Mouse (Mus musculus) embryonic facial prominence, embryonic 12.5 days (tissue): Measurements from ENCODE around the gene Eif4e. TPM values are rescaled to one million over a fixed set of nuclear protein-coding genes. Genes with fewer than 3 reads are reported as not detected.
"Not testable (repeated sequence)": the region's sequence is repeated elsewhere in the genome, so short reads cannot be mapped to it uniquely, and the experiment has no call there.

ENCODE experiments used
- ATAC-seq: fragments of 200-750 bp; cut with Nextera tagmentation; 2 replicates; pipeline ENCODE4 v1.8.0; 2017; ENCODE audit not compliant: insufficient number of reproducible peaks, insufficient read depth, low FRiP score, low TSS enrichment
- H3K27ac ChIP-seq: fragments of 300-500 bp; sonication (generic); 2 replicates; pipeline ENCODE4 v1.5.1; 2016; ENCODE audit warnings: mild to moderate bottlenecking
- H3K27me3 ChIP-seq: fragments of 300-500 bp; sonication (generic); 2 replicates; pipeline ENCODE4 v1.6.1; 2016; ENCODE audit warnings: mild to moderate bottlenecking, moderate library complexity
- H3K36me3 ChIP-seq: fragments of 300-500 bp; sonication (generic); 2 replicates; pipeline ENCODE4 v1.6.1; 2016; ENCODE audit warnings: mild to moderate bottlenecking
- H3K4me1 ChIP-seq: fragments of 300-500 bp; sonication (generic); 2 replicates; pipeline ENCODE4 v1.6.1; 2016
- H3K4me2 ChIP-seq: fragments of 300-500 bp; sonication (generic); replicated peaks from 2 replicates; pipeline ENCODE4 v1.6.1; 2016; ENCODE audit warnings: mild to moderate bottlenecking, moderate library complexity
- H3K4me3 ChIP-seq: fragments of 300-500 bp; sonication (generic); 2 replicates; pipeline ENCODE4 v1.5.1; 2016; ENCODE audit warnings: mild to moderate bottlenecking
- H3K9ac ChIP-seq: fragments of 300-500 bp; sonication (generic); 2 replicates; pipeline ENCODE4 v1.6.1; 2016; ENCODE audit warnings: mild to moderate bottlenecking, moderate library complexity
- H3K9me3 ChIP-seq: fragments of 300-500 bp; sonication (generic); 2 replicates; pipeline ENCODE4 v1.6.1; 2016; ENCODE audit warnings: mild to moderate bottlenecking, moderate library complexity
- WGBS: fragments of 180-500 bp; shearing (Covaris S2); methylation state at CpG from one replicate; pipeline ENCODE4 v1.1.7; 2016; 5-methylcytosine and 5-hydroxymethylcytosine counted together
- polyA plus RNA-seq: library from polyadenylated mRNA; unstranded; fragments of >200 nt; fragmentation: Nextera tagmentation; extraction: Ambion mirVana; gene quantifications from 2 replicates; pipeline ENCODE4 v1.2.1, GENCODE M21; 2016

The Eif4e gene
- polyA plus RNA-seq, 1 experiment from 2014 or later, result 406 TPM

GRCm38 (mm10) chr3:138549045-138549444 lies 23.1 kb downstream of the Eif4e start:
- Histone ChIP-seq H3K27ac (no peak overlapping the region), H3K4me2 (no peak overlapping the region), H3K9me3 (no peaks in the 10 kb centered on the region), H3K36me3 (peaks cover 25% of the 10 kb centered on the region), H3K4me1 (peaks cover 13% of the 10 kb centered on the region; the same call in 1 of the 2 replicates), H3K27me3 (no peaks in the 10 kb centered on the region), H3K4me3 (no peak overlapping the region), H3K9ac (no peak overlapping the region)
- 72% methylated on average over 4 of the region's 4 CpGs for WGBS
- no peak for ATAC-seq

GRCm38 (mm10) chr3:138550336-138551123 lies 24.6 kb downstream of the Eif4e start:
- H3K4me2 ChIP-seq, result no peak overlapping the region
- H3K27ac ChIP-seq, result no peak overlapping the region
- peaks cover 25% of the 10 kb centered on the region for H3K36me3 ChIP-seq
- WGBS, result 89% methylated on average over 19 of the region's 19 CpGs
- H3K27me3 ChIP-seq, result no peaks in the 10 kb centered on the region
- H3K4me3 ChIP-seq, result no peak overlapping the region
- H3K4me1 ChIP-seq, result peaks cover 5% of the 10 kb centered on the region; the same call in 1 of the 2 replicates
- no peak for ATAC-seq
- H3K9ac ChIP-seq, result no peak overlapping the region
- H3K9me3 ChIP-seq, result no peaks in the 10 kb centered on the region

GRCm38 (mm10) chr3:138555279-138555678 lies 29.3 kb downstream of the Eif4e start:
- H3K9ac ChIP-seq, H3K27me3 ChIP-seq, H3K27ac ChIP-seq, H3K9me3 ChIP-seq, H3K4me3 ChIP-seq, H3K4me1 ChIP-seq, ATAC-seq, H3K4me2 ChIP-seq: not testable (repeated sequence)
- 89% methylated on average over 8 of the region's 8 CpGs for WGBS
- H3K36me3 ChIP-seq, result peaks cover 43% of the 10 kb centered on the region

- Histone ChIP-seq H3K4me2 (no peak overlapping the region), H3K36me3 (peaks cover 19% of the 10 kb centered on the region), H3K4me3 (no peak overlapping the region), H3K4me1 (no peaks in the 10 kb centered on the region), H3K27ac (no peak overlapping the region), H3K27me3 (no peaks in the 10 kb centered on the region), H3K9ac (no peak overlapping the region), H3K9me3 (no peaks in the 10 kb centered on the region)
- ATAC-seq, result no peak
- WGBS, result 65% methylated on average over 4 of the region's 4 CpGs
Observed at GRCm38 (mm10) chr3:138558529-138558928, 32.5 kb downstream of the Eif4e start.

- ATAC-seq, result no peak
- Histone ChIP-seq H3K4me1 (no peaks in the 10 kb centered on the region), H3K27me3 (no peaks in the 10 kb centered on the region), H3K27ac (no peak overlapping the region), H3K4me2 (no peak overlapping the region), H3K4me3 (no peak overlapping the region), H3K36me3 (peaks cover 19% of the 10 kb centered on the region), H3K9me3 (no peaks in the 10 kb centered on the region), H3K9ac (no peak overlapping the region)
- WGBS, result 76% methylated on average over 5 of the region's 5 CpGs
Observed at GRCm38 (mm10) chr3:138560242-138560641, 34.3 kb downstream of the Eif4e start.

GRCm38 (mm10) chr3:138560886-138561285 lies 34.9 kb downstream of the Eif4e start:
- peaks cover 19% of the 10 kb centered on the region for H3K36me3 ChIP-seq
- no peaks in the 10 kb centered on the region for H3K27me3 ChIP-seq

GRCm38 (mm10) chr3:138578867-138579266 lies 52.9 kb downstream of the Eif4e start:
- Histone ChIP-seq H3K27me3 (no peaks in the 10 kb centered on the region), H3K4me3 (no peak overlapping the region), H3K4me2 (no peak overlapping the region), H3K9ac (no peak overlapping the region), H3K4me1 (no peaks in the 10 kb centered on the region), H3K9me3 (0 out of 2 replicates have a peak, but pooled peaks cover 4% of the 10 kb centered on the region), H3K27ac (no peak overlapping the region), H3K36me3 (no peaks in the 10 kb centered on the region)
- 90% methylated on average over 10 of the region's 10 CpGs for WGBS
- no peak for ATAC-seq

More at GRCm38 (mm10) chr3:138560886-138561285, 34.9 kb downstream of the Eif4e start:
- Histone ChIP-seq H3K4me3 (no peak overlapping the region), H3K9me3 (no peaks in the 10 kb centered on the region), H3K27ac (no peak overlapping the region), H3K4me2 (no peak overlapping the region), H3K4me1 (no peaks in the 10 kb centered on the region), H3K9ac (no peak overlapping the region)
- no peak for ATAC-seq
- WGBS, result 69% methylated on average over 3 of the region's 3 CpGs

GRCm38 (mm10) chr3:138586213-138586612 lies 60.2 kb downstream of the Eif4e start:
- 0 out of 2 replicates have a peak, but pooled peaks cover 4% of the 10 kb centered on the region for H3K9me3 ChIP-seq
- no peaks in the 10 kb centered on the region for H3K4me1 ChIP-seq
- no peak overlapping the region for H3K9ac ChIP-seq
- no peaks in the 10 kb centered on the region for H3K36me3 ChIP-seq
- H3K4me3 ChIP-seq, result no peak overlapping the region
- WGBS, result 47% methylated on average over 7 of the region's 7 CpGs
- H3K27me3 ChIP-seq, result no peaks in the 10 kb centered on the region
- no peak for ATAC-seq
- no peak overlapping the region for H3K27ac ChIP-seq
- no peak overlapping the region for H3K4me2 ChIP-seq

- no peak overlapping the region for H3K27ac ChIP-seq
- ATAC-seq, result no peak
Observed at GRCm38 (mm10) chr3:138587137-138587536, 61.2 kb downstream of the Eif4e start.

GRCm38 (mm10) chr3:138588001-138588400 lies 62.0 kb downstream of the Eif4e start:
- 73% methylated on average over 9 of the region's 9 CpGs for WGBS
- Histone ChIP-seq H3K9ac (no peak overlapping the region), H3K4me2 (no peak overlapping the region), H3K27ac (no peak overlapping the region), H3K27me3 (no peaks in the 10 kb centered on the region), H3K4me1 (no peaks in the 10 kb centered on the region), H3K4me3 (no peak overlapping the region), H3K36me3 (no peaks in the 10 kb centered on the region), H3K9me3 (0 out of 2 replicates have a peak, but pooled peaks cover 2% of the 10 kb centered on the region)
- ATAC-seq, result no peak

More at GRCm38 (mm10) chr3:138587137-138587536, 61.2 kb downstream of the Eif4e start:
- Histone ChIP-seq H3K4me1 (no peaks in the 10 kb centered on the region), H3K4me2 (no peak overlapping the region), H3K27me3 (no peaks in the 10 kb centered on the region), H3K9me3 (0 out of 2 replicates have a peak, but pooled peaks cover 4% of the 10 kb centered on the region), H3K9ac (no peak overlapping the region), H3K36me3 (no peaks in the 10 kb centered on the region), H3K4me3 (no peak overlapping the region)
- WGBS, result 86% methylated on average over 4 of the region's 4 CpGs

- Histone ChIP-seq H3K9me3 (no peaks in the 10 kb centered on the region), H3K4me1 (peaks cover 4% of the 10 kb centered on the region; the same call in 1 of the 2 replicates), H3K36me3 (no peaks in the 10 kb centered on the region), H3K27me3 (no peaks in the 10 kb centered on the region), H3K27ac (no peak overlapping the region), H3K4me2 (no peak overlapping the region), H3K4me3 (no peak overlapping the region), H3K9ac (no peak overlapping the region)
- ATAC-seq, result no peak
- 90% methylated on average over 4 of the region's 4 CpGs for WGBS
Observed at GRCm38 (mm10) chr3:138591002-138591401, 65.0 kb downstream of the Eif4e start.

- WGBS, result 83% methylated on average over 7 of the region's 7 CpGs
- Histone ChIP-seq H3K9ac (no peak overlapping the region), H3K4me1 (peaks cover 4% of the 10 kb centered on the region; the same call in 1 of the 2 replicates), H3K4me3 (no peak overlapping the region), H3K36me3 (no peaks in the 10 kb centered on the region), H3K27me3 (no peaks in the 10 kb centered on the region), H3K9me3 (no peaks in the 10 kb centered on the region), H3K4me2 (no peak overlapping the region), H3K27ac (no peak overlapping the region)
- no peak for ATAC-seq
Observed at GRCm38 (mm10) chr3:138591806-138592365, 65.9 kb downstream of the Eif4e start.
